Mouse (Mus musculus): Measurements from ENCODE around the gene Dock1. TPM values are rescaled to one million over a fixed set of nuclear protein-coding genes. Genes with fewer than 3 reads are reported as not detected.
A peak's percentile ranks its signal among the peaks of the same experiment; 100 is the strongest.

Dock1 gene
- total RNA-seq, 1 experiment, result 24.3 TPM

- Histone ChIP-seq H3K27ac (ENCODE audit: insufficient read depth, low read depth, low read length, poor library complexity, severe bottlenecking) (0 out of 2 replicates have a peak overlapping the region, but pooled peaks have one; percentile 6), H3K4me1 (ENCODE audit: control insufficient read depth in 2 of 2, insufficient read depth in 2 of 2, low read length in 2 of 2, poor library complexity in 1 of 2) (peaks cover 0 to 6% of the 10 kb centered on the region in 2 experiments; a peak in 2 of 4 replicates), H3K9me3 (ENCODE audit: control insufficient read depth, insufficient read depth, low read depth, low read length) (no peaks in the 10 kb centered on the region), H3K9ac (ENCODE audit: insufficient read depth, low read depth, low read length, poor library complexity, severe bottlenecking) (no peak overlapping the region), H3K36me3 (ENCODE audit: control insufficient read depth, insufficient read depth, low read length, poor library complexity, severe bottlenecking) (no peaks in the 10 kb centered on the region; the same call in 1 of the 2 replicates), H3K4me3 (ENCODE audit: insufficient read depth in 1 of 2, low read depth in 1 of 2, low read length in 2 of 2, poor library complexity in 1 of 2, severe bottlenecking in 1 of 2) (no peak overlapping the region)
- peak; percentile 53 for DNase-seq (ENCODE audit: low read depth, low spot score)
- TF ChIP-seq MAFK (IDR thresholded peaks at IDR 0.05; ENCODE audit: insufficient read depth, low read depth, low read length), result 0 out of 2 replicates have a peak, but pooled peaks have one; percentile 16
- no peak for TF ChIP-seq ZNF384 (IDR thresholded peaks at IDR 0.05; ENCODE audit: low read depth, low read length)
- in situ Hi-C loops (cut with MboI; ENCODE audit: low sequenced_read_pairs in 2 of 2, unreplicated experiment in 2 of 2), result no loop called here
These were observed 468.7 kb downstream of the Dock1 start for GRCm38 (mm10) chr7:135139153-135139612.

- Histone ChIP-seq H3K36me3 (ENCODE audit: control insufficient read depth, insufficient read depth, low read length, poor library complexity, severe bottlenecking) (no peaks in the 10 kb centered on the region), H3K4me1 (ENCODE audit: control insufficient read depth in 2 of 2, insufficient read depth in 2 of 2, low read length in 2 of 2, poor library complexity in 1 of 2) (no peaks in the 10 kb centered on the region), H3K9ac (ENCODE audit: insufficient read depth, low read depth, low read length, poor library complexity, severe bottlenecking) (no peak overlapping the region), H3K27ac (ENCODE audit: insufficient read depth, low read depth, low read length, poor library complexity, severe bottlenecking) (no peak overlapping the region), H3K4me3 (ENCODE audit: insufficient read depth in 1 of 2, low read depth in 1 of 2, low read length in 2 of 2, poor library complexity in 1 of 2, severe bottlenecking in 1 of 2) (no peak overlapping the region), H3K9me3 (ENCODE audit: control insufficient read depth, insufficient read depth, low read depth, low read length) (no peaks in the 10 kb centered on the region)
- in situ Hi-C loops (cut with MboI; ENCODE audit: low sequenced_read_pairs in 2 of 2, unreplicated experiment in 2 of 2), result no loop called here
- DNase-seq (ENCODE audit: low read depth, low spot score), result no peak
- TF ChIP-seq ZC3H11A (IDR thresholded peaks at IDR 0.05; ENCODE audit: borderline replicate concordance, low read depth, low read length) (no peak), HCFC1 (IDR thresholded peaks at IDR 0.05; ENCODE audit: borderline replicate concordance, insufficient read depth, low read length) (no peak), ZNF384 (IDR thresholded peaks at IDR 0.05; ENCODE audit: low read depth, low read length) (no peak), MAFK (IDR thresholded peaks at IDR 0.05; ENCODE audit: insufficient read depth, low read depth, low read length) (no peak), CHD2 (IDR thresholded peaks at IDR 0.05; ENCODE audit: low read depth, low read length) (no peak)
These were observed 474.3 kb downstream of the Dock1 start for GRCm38 (mm10) chr7:135144731-135145130.

GRCm38 (mm10) chr7:135150926-135151325 lies 480.5 kb downstream of the Dock1 start:
- H3K27ac ChIP-seq (ENCODE audit: insufficient read depth, low read depth, low read length, poor library complexity, severe bottlenecking), result no peak overlapping the region
- no peaks in the 10 kb centered on the region for H3K4me1 ChIP-seq (ENCODE audit: control insufficient read depth in 2 of 2, insufficient read depth in 2 of 2, low read length in 2 of 2, poor library complexity in 1 of 2)
- H3K9ac ChIP-seq (ENCODE audit: insufficient read depth, low read depth, low read length, poor library complexity, severe bottlenecking), result no peak overlapping the region
- in situ Hi-C loops (cut with MboI; ENCODE audit: low sequenced_read_pairs in 2 of 2, unreplicated experiment in 2 of 2), result no loop called here
- H3K9me3 ChIP-seq (ENCODE audit: control insufficient read depth, insufficient read depth, low read depth, low read length), result no peaks in the 10 kb centered on the region
- H3K4me3 ChIP-seq (ENCODE audit: insufficient read depth in 1 of 2, low read depth in 1 of 2, low read length in 2 of 2, poor library complexity in 1 of 2, severe bottlenecking in 1 of 2), result no peak overlapping the region
- DNase-seq (ENCODE audit: low read depth, low spot score), result no peak
- no peaks in the 10 kb centered on the region for H3K36me3 ChIP-seq (ENCODE audit: control insufficient read depth, insufficient read depth, low read length, poor library complexity, severe bottlenecking)
- TF ChIP-seq ZNF384 (IDR thresholded peaks at IDR 0.05; ENCODE audit: low read depth, low read length), result no peak
- TF ChIP-seq MAFK (IDR thresholded peaks at IDR 0.05; ENCODE audit: insufficient read depth, low read depth, low read length), result no peak
- no peak for TF ChIP-seq HCFC1 (IDR thresholded peaks at IDR 0.05; ENCODE audit: borderline replicate concordance, insufficient read depth, low read length)
- TF ChIP-seq ZC3H11A (IDR thresholded peaks at IDR 0.05; ENCODE audit: borderline replicate concordance, low read depth, low read length), result no peak
- no peak for TF ChIP-seq CHD2 (IDR thresholded peaks at IDR 0.05; ENCODE audit: low read depth, low read length)

- in situ Hi-C loops (cut with MboI; ENCODE audit: low sequenced_read_pairs in 2 of 2, unreplicated experiment in 2 of 2), result no loop called here
- H3K4me1 ChIP-seq (ENCODE audit: control insufficient read depth in 2 of 2, insufficient read depth in 2 of 2, low read length in 2 of 2, poor library complexity in 1 of 2), result no peaks in the 10 kb centered on the region
- no peak overlapping the region for H3K4me3 ChIP-seq (ENCODE audit: insufficient read depth in 1 of 2, low read depth in 1 of 2, low read length in 2 of 2, poor library complexity in 1 of 2, severe bottlenecking in 1 of 2)
- no peak overlapping the region for H3K27ac ChIP-seq (ENCODE audit: insufficient read depth, low read depth, low read length, poor library complexity, severe bottlenecking)
- no peaks in the 10 kb centered on the region for H3K36me3 ChIP-seq (ENCODE audit: control insufficient read depth, insufficient read depth, low read length, poor library complexity, severe bottlenecking)
- no peak overlapping the region for H3K9ac ChIP-seq (ENCODE audit: insufficient read depth, low read depth, low read length, poor library complexity, severe bottlenecking)
- TF ChIP-seq ZNF384 (IDR thresholded peaks at IDR 0.05; ENCODE audit: low read depth, low read length) (no peak), HCFC1 (IDR thresholded peaks at IDR 0.05; ENCODE audit: borderline replicate concordance, insufficient read depth, low read length) (no peak), MAFK (IDR thresholded peaks at IDR 0.05; ENCODE audit: insufficient read depth, low read depth, low read length) (no peak), ZC3H11A (IDR thresholded peaks at IDR 0.05; ENCODE audit: borderline replicate concordance, low read depth, low read length) (no peak), CHD2 (IDR thresholded peaks at IDR 0.05; ENCODE audit: low read depth, low read length) (no peak)
- H3K9me3 ChIP-seq (ENCODE audit: control insufficient read depth, insufficient read depth, low read depth, low read length), result no peaks in the 10 kb centered on the region
- DNase-seq (ENCODE audit: low read depth, low spot score), result no peak
These were observed 487.1 kb downstream of the Dock1 start for GRCm38 (mm10) chr7:135157571-135157970.

- TF ChIP-seq HCFC1 (IDR thresholded peaks at IDR 0.05; ENCODE audit: borderline replicate concordance, insufficient read depth, low read length), result no peak
- no peak for TF ChIP-seq CHD2 (IDR thresholded peaks at IDR 0.05; ENCODE audit: low read depth, low read length)
- TF ChIP-seq ZC3H11A (IDR thresholded peaks at IDR 0.05; ENCODE audit: borderline replicate concordance, low read depth, low read length), result no peak
- no peak for TF ChIP-seq MAFK (IDR thresholded peaks at IDR 0.05; ENCODE audit: insufficient read depth, low read depth, low read length)
- no peak for TF ChIP-seq ZNF384 (IDR thresholded peaks at IDR 0.05; ENCODE audit: low read depth, low read length)
- Histone ChIP-seq H3K4me1 (ENCODE audit: control insufficient read depth in 2 of 2, insufficient read depth in 2 of 2, low read length in 2 of 2, poor library complexity in 1 of 2) (no peaks in the 10 kb centered on the region), H3K27ac (ENCODE audit: insufficient read depth, low read depth, low read length, poor library complexity, severe bottlenecking) (no peak overlapping the region), H3K36me3 (ENCODE audit: control insufficient read depth, insufficient read depth, low read length, poor library complexity, severe bottlenecking) (no peaks in the 10 kb centered on the region), H3K4me3 (ENCODE audit: insufficient read depth in 1 of 2, low read depth in 1 of 2, low read length in 2 of 2, poor library complexity in 1 of 2, severe bottlenecking in 1 of 2) (no peak overlapping the region), H3K9ac (ENCODE audit: insufficient read depth, low read depth, low read length, poor library complexity, severe bottlenecking) (no peak overlapping the region), H3K9me3 (ENCODE audit: control insufficient read depth, insufficient read depth, low read depth, low read length) (no peaks in the 10 kb centered on the region)
- DNase-seq (ENCODE audit: low read depth, low spot score), result no peak
- in situ Hi-C loops (cut with MboI; ENCODE audit: low sequenced_read_pairs in 2 of 2, unreplicated experiment in 2 of 2), result no loop called here
These were observed 487.9 kb downstream of the Dock1 start for GRCm38 (mm10) chr7:135158381-135158780.

All from ES-E14 (cell line).